Mouse (Mus musculus) embryonic fibroblast, embryonic 13.5 days (primary cell): ENCODE results near the gene Cyp2b19.

Experiments
- CTCF ChIP-seq: IDR thresholded peaks from 2 replicates; pipeline ENCODE4 v1.5.1; 2011; ENCODE audit warnings: mild to moderate bottlenecking, control low read depth, low read length, moderate library complexity, borderline replicate concordance; ENCODE audit not compliant: insufficient read depth
- POLR2A ChIP-seq: IDR thresholded peaks from 2 replicates; pipeline ENCODE4 v1.6.1; 2011; ENCODE audit warnings: low read depth, mild to moderate bottlenecking, control low read depth, low read length, moderate library complexity

DNA sequence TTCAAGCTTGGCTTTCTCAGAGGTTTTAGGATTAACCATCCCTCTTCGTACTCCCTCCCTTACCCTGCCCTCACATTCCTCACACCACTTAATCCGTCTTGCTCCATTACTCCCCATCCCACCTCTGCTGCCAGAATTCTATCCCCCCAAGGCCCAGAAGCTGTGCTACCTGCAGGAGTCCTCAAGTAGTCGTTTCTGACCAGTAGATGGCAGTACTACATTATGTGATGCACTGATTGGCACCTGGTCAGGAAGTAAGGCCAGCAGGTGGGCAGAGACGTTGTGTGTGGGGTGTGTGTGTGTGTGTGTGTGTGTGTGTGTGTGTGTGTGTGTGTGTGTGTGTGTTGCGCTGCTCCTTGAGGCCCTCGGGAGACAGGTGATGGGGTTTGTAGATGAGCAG, 18.9 kb downstream of the Cyp2b19 start:
- TF ChIP-seq POLR2A (no peak), CTCF (no peak; the same call in 1 of the 2 replicates)
